Mouse (Mus musculus) kidney, postnatal 0 days (tissue): Measurements from ENCODE around the gene Dapl1. TPM values are rescaled to one million over a fixed set of nuclear protein-coding genes. Genes with fewer than 3 reads are reported as not detected.

Source experiments
- ATAC-seq: fragments of 200-750 bp; cut with Nextera tagmentation; replicated peaks from 2 replicates; pipeline ENCODE4 v1.8.0; 2017; ENCODE audit warnings: low read depth, moderate number of reproducible peaks, moderate TSS enrichment, moderate library complexity; ENCODE audit not compliant: low FRiP score
- DNase-seq: peaks from one replicate; pipeline ENCODE4 v3.0.0-alpha.2; 2016; ENCODE audit warnings: low spot score
- H3K27ac ChIP-seq: fragments of 300-500 bp; sonication (generic); 2 replicates; pipeline ENCODE4 v1.5.1; 2014; ENCODE audit warnings: mild to moderate bottlenecking
- H3K27me3 ChIP-seq: fragments of 300-500 bp; sonication (generic); 2 replicates; pipeline ENCODE4 v1.6.1; 2014; ENCODE audit warnings: low read length, mixed read lengths; ENCODE audit not compliant: insufficient read depth
- H3K36me3 ChIP-seq: fragments of 300-500 bp; sonication (generic); 2 replicates; pipeline ENCODE4 v1.6.1; 2014; ENCODE audit warnings: low read length, mixed read lengths; ENCODE audit not compliant: insufficient read depth
- H3K4me1 ChIP-seq: fragments of 300-500 bp; sonication (generic); replicated peaks from 2 replicates; pipeline ENCODE4 v1.6.1; 2014; ENCODE audit warnings: antibody characterized with exemption, low read length, mixed read lengths; ENCODE audit not compliant: insufficient read depth
- H3K4me2 ChIP-seq: fragments of 300-500 bp; sonication (generic); 2 replicates; pipeline ENCODE4 v1.6.1; 2014; ENCODE audit warnings: mild to moderate bottlenecking, low read length, moderate library complexity, mixed read lengths
- H3K4me3 ChIP-seq: fragments of 300-500 bp; sonication (generic); replicated peaks from 2 replicates; pipeline ENCODE4 v1.5.1; 2014; ENCODE audit warnings: low read depth, low read length
- H3K9ac ChIP-seq: fragments of 300-500 bp; sonication (generic); 2 replicates; pipeline ENCODE4 v1.6.1; 2014; ENCODE audit warnings: low read depth, low read length
- H3K9me3 ChIP-seq: fragments of 300-500 bp; sonication (generic); replicated peaks from 2 replicates; pipeline ENCODE4 v1.6.1; 2016; ENCODE audit warnings: low read length, inconsistent platforms, mixed read lengths
- CTCF ChIP-seq: IDR thresholded peaks from 2 replicates; pipeline ENCODE4 v1.5.1; 2016; ENCODE audit warnings: antibody characterized with exemption, low read depth, mild to moderate bottlenecking, moderate library complexity
- WGBS: fragments of 180-500 bp; shearing (Covaris S2); extraction: QIAGEN DNeasy Blood & Tissue Kit; methylation state at CpG from one replicate; pipeline ENCODE4 v1.1.7; 2014; 5-methylcytosine and 5-hydroxymethylcytosine counted together
- polyA plus RNA-seq: library from polyadenylated mRNA; unstranded; fragments of >200 nt; fragmentation: Nextera tagmentation; extraction: Ambion mirVana; gene quantifications from 2 replicates; pipeline ENCODE4 v1.2.1, GENCODE M21; 2015

The Dapl1 gene
- polyA plus RNA-seq, 1 experiment from 2014 or later: 13.0 TPM

- DNase-seq (no peak), ATAC-seq (no peak)
- H3K4me1 ChIP-seq: peaks cover 6% of the 10 kb centered on the region; the same call in 1 of the 2 replicates
- no peak for TF ChIP-seq CTCF
- no peak overlapping the region for H3K9ac ChIP-seq
- no peaks in the 10 kb centered on the region for H3K36me3 ChIP-seq
- H3K4me2 ChIP-seq: no peak overlapping the region
- H3K27ac ChIP-seq: no peak overlapping the region
- no peak overlapping the region for H3K4me3 ChIP-seq
- WGBS: 60% methylated on average over 6 of the region's 6 CpGs
- no peaks in the 10 kb centered on the region for H3K27me3 ChIP-seq
- H3K9me3 ChIP-seq: no peaks in the 10 kb centered on the region
Measured at GRCm38 (mm10) chr2:59486196-59486845, 1.9 kb downstream of the Dapl1 start.

GRCm38 (mm10) chr2:59488235-59488634, 3.8 kb downstream of the Dapl1 start:
- no peak overlapping the region for H3K9ac ChIP-seq
- no peak for TF ChIP-seq CTCF
- H3K4me1 ChIP-seq: peaks cover 3% of the 10 kb centered on the region; the same call in 1 of the 2 replicates
- H3K9me3 ChIP-seq: no peaks in the 10 kb centered on the region
- no peaks in the 10 kb centered on the region for H3K36me3 ChIP-seq
- DNase-seq (no peak), ATAC-seq (no peak)
- H3K27me3 ChIP-seq: no peaks in the 10 kb centered on the region
- WGBS: 56% methylated on average over 2 of the region's 2 CpGs
- no peak overlapping the region for H3K27ac ChIP-seq
- no peak overlapping the region for H3K4me2 ChIP-seq
- H3K4me3 ChIP-seq: no peak overlapping the region

DNA sequence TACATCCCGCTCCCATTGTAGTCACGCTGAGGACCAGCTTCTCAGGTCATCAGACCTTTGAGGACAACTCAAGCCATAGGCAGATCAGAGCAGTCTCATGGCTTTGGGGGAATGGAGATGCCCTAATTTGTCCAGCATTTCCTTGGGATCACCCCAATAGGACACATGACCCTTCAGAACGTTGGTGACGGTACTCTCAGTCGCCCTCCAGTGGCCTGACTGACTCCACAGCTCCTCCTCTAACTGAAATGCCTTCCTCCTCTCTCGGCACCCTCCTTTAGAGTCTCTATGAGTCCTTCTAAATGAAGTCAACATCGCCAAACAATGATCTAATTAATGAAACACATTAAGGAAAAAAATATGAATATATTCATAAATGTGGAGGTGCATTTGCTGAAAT, 5.9 kb downstream of the Dapl1 start:
- Histone ChIP-seq H3K9me3 (no peaks in the 10 kb centered on the region), H3K4me1 (no peaks in the 10 kb centered on the region), H3K4me2 (no peak overlapping the region), H3K9ac (no peak overlapping the region), H3K27ac (no peak overlapping the region), H3K27me3 (no peaks in the 10 kb centered on the region), H3K36me3 (no peaks in the 10 kb centered on the region), H3K4me3 (no peak overlapping the region)
- no peak for ATAC-seq
- peak; percentile 29; the same call in 1 of the 2 replicates for TF ChIP-seq CTCF
- DNase-seq: no peak
- 77% methylated on average over 7 of the region's 7 CpGs for whole genome bisulfite sequencing

DNA sequence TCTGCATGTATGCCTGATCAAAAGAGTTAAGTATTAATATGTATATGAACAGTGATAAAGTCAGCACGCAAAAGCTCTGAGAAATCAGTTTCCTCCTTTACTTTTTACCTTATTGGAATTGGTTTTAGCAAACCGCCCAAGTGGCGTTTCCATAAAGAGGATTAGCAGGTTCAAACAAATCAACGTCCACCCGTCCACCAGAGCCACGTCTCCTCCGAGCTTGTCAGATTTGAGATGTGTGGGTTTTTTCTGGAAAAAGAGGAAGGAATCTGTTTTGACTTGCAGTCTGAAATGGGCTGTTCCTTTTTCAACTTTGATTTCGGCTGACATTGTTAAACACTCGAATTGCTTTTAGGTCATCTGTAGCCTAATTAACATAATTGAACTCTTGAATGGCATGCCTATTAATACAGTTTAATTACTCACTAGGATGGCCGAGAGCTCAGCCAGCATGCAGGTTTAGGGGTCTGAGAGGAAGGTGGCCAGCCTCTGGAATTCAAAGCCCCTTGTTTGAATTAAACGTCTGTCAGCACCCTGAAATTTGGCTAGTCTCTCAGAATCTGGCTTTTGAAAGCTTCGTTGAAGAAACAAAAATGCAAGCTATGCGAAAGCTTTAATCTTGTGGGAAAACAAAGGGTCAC, 9.1 kb downstream of the Dapl1 start:
- Histone ChIP-seq H3K4me3 (no peak overlapping the region), H3K27ac (no peak overlapping the region), H3K36me3 (no peaks in the 10 kb centered on the region), H3K9me3 (no peaks in the 10 kb centered on the region), H3K4me2 (no peak overlapping the region), H3K9ac (no peak overlapping the region), H3K4me1 (0 out of 2 replicates have a peak, but pooled peaks cover 5% of the 10 kb centered on the region), H3K27me3 (no peaks in the 10 kb centered on the region)
- 34% methylated on average over 13 of the region's 13 CpGs for WGBS
- ATAC-seq (no peak), DNase-seq (no peak)
- TF ChIP-seq CTCF: no peak

DNA sequence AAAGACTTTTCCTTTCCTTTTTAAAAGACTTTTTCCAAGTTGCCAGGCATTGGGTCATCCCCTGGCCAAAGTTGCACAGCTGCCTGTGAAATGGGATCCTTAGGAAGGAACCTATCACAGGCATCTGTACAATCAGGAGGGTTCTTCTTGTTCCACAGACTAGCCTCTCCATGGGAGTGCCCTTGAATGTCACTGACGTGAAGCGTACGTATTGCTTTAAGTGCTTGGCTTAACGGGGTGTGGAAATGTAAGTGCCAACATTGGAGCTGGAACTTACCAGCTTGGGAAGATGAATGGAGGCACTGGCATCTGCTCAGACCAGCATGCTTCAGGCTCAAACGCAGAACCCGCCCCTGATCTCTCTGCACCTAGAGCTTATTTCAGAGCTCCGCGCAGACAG, 14.7 kb downstream of the Dapl1 start:
- H3K4me1 ChIP-seq: 0 out of 2 replicates have a peak, but pooled peaks cover 5% of the 10 kb centered on the region
- DNase-seq: no peak
- no peak for TF ChIP-seq CTCF

GRCm38 (mm10) chr2:59499717-59500116, 15.3 kb downstream of the Dapl1 start:
- Histone ChIP-seq H3K4me3 (no peak overlapping the region), H3K4me1 (0 out of 2 replicates have a peak, but pooled peaks cover 5% of the 10 kb centered on the region), H3K27ac (no peak overlapping the region), H3K9me3 (no peaks in the 10 kb centered on the region), H3K27me3 (no peaks in the 10 kb centered on the region), H3K36me3 (no peaks in the 10 kb centered on the region), H3K4me2 (no peak overlapping the region), H3K9ac (no peak overlapping the region)
- 63% methylated on average over 2 of the region's 2 CpGs for WGBS
- ATAC-seq (no peak), DNase-seq (peak; percentile 59)
- no peak for TF ChIP-seq CTCF

More for the DNA sequence above, 14.7 kb downstream of the Dapl1 start:
- H3K36me3 ChIP-seq: no peaks in the 10 kb centered on the region
- H3K4me3 ChIP-seq: no peak overlapping the region
- WGBS: 77% methylated on average over 8 of the region's 8 CpGs
- no peaks in the 10 kb centered on the region for H3K9me3 ChIP-seq
- H3K27ac ChIP-seq: no peak overlapping the region
- no peak for ATAC-seq
- H3K4me2 ChIP-seq: no peak overlapping the region
- no peak overlapping the region for H3K9ac ChIP-seq
- no peaks in the 10 kb centered on the region for H3K27me3 ChIP-seq
